ENCODE assay signal across 9 mouse cellular contexts in the genomic region with DNA sequence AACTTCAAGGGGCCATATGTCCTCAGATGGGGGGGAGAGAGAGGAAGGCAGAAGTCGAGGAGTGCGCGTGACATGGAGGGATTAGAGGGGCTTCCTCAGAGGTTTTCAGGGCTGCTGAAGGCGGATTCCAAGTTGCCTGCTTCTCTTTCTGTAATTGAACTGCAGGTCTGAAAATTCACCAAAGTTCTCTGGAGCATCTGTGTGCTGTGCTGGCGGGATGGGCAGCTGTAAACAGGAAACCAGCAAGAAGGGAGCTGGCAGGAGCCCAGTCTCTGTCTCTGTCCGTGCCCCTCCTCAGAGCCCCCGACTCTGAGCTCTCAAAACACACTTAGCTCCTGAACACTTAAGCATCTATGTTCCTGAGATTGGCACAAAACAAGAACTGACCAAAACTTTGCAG. TPM values are rescaled to one million over a fixed set of nuclear protein-coding genes. Genes with fewer than 3 reads are reported as not detected.
DNase-seq lines count a peak whose midpoint lies in the region; ATAC-seq lines count a peak whose summit lies in the region.
"Had no signal": no experiment of that assay in that cellular context is flagged by ENCODE, and none has a peak within 500 bp of the region (broad histone marks: within the 10 kb centered on the region; RNA-seq: fewer than 3 reads in every experiment).

No protein-coding gene starts in this region.

- H3K9me3 ChIP-seq in lung, embryonic 16.5 days (ENCODE audit: control insufficient read depth, low read length): no peaks in the 10 kb centered on the region
- no peaks in the 10 kb centered on the region for H3K9me3 ChIP-seq in limb, embryonic 10.5 days (replicated peaks)

- no peak overlapping the region for H3K4me3 ChIP-seq in lung, embryonic 16.5 days (ENCODE audit: low read length)
- H3K4me3 ChIP-seq in limb, embryonic 10.5 days: peak overlapping the region; percentile 18; the same call in 1 of the 2 replicates

- peaks cover 42% of the 10 kb centered on the region for H3K4me1 ChIP-seq in lung, embryonic 16.5 days (replicated peaks; ENCODE audit: control insufficient read depth, insufficient read depth, low read length)
- peaks cover 82% of the 10 kb centered on the region for H3K4me1 ChIP-seq in limb, embryonic 10.5 days

- no peaks in the 10 kb centered on the region for H3K36me3 ChIP-seq in lung, embryonic 16.5 days (ENCODE audit: control insufficient read depth, insufficient read depth, low read length)
- no peaks in the 10 kb centered on the region for H3K36me3 ChIP-seq in limb, embryonic 10.5 days

- intact Hi-C loops in left cerebral cortex, postnatal 4 days (cut with DNase I): loop anchor here (2.0 to 10.0 kb wide), 3 partner anchors 153 to 321 kb away; no protein-coding TSS in a partner anchor

- H3K9ac ChIP-seq in lung, embryonic 16.5 days (ENCODE audit: low read length): peak overlapping the region; percentile 55

- peak overlapping the region; percentile 100 for H3K27ac ChIP-seq in lung, embryonic 16.5 days (ENCODE audit: low read length)
- peak overlapping the region; percentile 95 for H3K27ac ChIP-seq in limb, embryonic 10.5 days

- WGBS in lung, embryonic 16.5 days: 20% methylated on average over 7 of the region's 7 CpGs
- 16% methylated on average over 7 of the region's 7 CpGs for WGBS in limb, embryonic 10.5 days

- no peak for ATAC-seq in lung, embryonic 16.5 days (ENCODE audit: low read depth)

- no peaks in the 10 kb centered on the region for H3K27me3 ChIP-seq in lung, embryonic 16.5 days (ENCODE audit: control insufficient read depth, insufficient read depth, low read depth, low read length)
- no peaks in the 10 kb centered on the region for H3K27me3 ChIP-seq in limb, embryonic 10.5 days (ENCODE audit: low read depth, poor library complexity, severe bottlenecking)

- DNase-seq in cerebellum, adult 11-12 months: peak; percentile 34
- DNase-seq in cerebellum, adult 11 months: no peak
- DNase-seq in lung, adult 18-20 months: no peak
- DNase-seq in limb, embryonic 10.5 days (ENCODE audit: low spot score): no peak
- peak; percentile 29 for DNase-seq in thymus, postnatal 0 days (ENCODE audit: low spot score)
- DNase-seq in layer of hippocampus, adult 18-20 months (ENCODE audit: low spot score in 2 of 2): no peak
- DNase-seq in left cerebral cortex, postnatal 4 days: no peak
- DNase-seq: kidney, adult 11 months had no signal

- H3K4me2 ChIP-seq in lung, embryonic 16.5 days (ENCODE audit: low read depth, low read length): peak overlapping the region; percentile 7; the same call in 1 of the 2 replicates

RNA-seq across cellular contexts. Expression of a gene that starts 36.5 kb away (rescaled TPM):
- polyA plus RNA-seq in lung, embryonic 16.5 days (2015; fragmentation: Nextera tagmentation; extraction: Ambion mirVana): 2.1 and 2.4 TPM in 2 replicates
- polyA plus RNA-seq in limb, embryonic 10.5 days (2016; fragmentation: Nextera tagmentation; extraction: Ambion mirVana): 9.0 and 10.7 TPM in 2 replicates
- 0.78 and 0.88 TPM in 2 replicates for polyA plus RNA-seq in thymus, postnatal 0 days (2015; fragmentation: Nextera tagmentation; extraction: Ambion mirVana)
- total RNA-seq in layer of hippocampus, adult 18-20 months (2021): 10 to 100 TPM; 46.7 to 52.6 TPM
- total RNA-seq in left cerebral cortex, postnatal 4 days (2021): 1 to 10 TPM; 3.7 to 3.8 TPM

Comparison
In these comparisons a context has a peak if more than half of its experiments do, and no peak if none do; other contexts are left out.
1. DNase-seq: peak in cerebellum, adult 11-12 months (single experiment) and thymus, postnatal 0 days (single experiment); none in cerebellum, adult 11 months (single experiment), lung, adult 18-20 months (0 of 2), limb, embryonic 10.5 days (single experiment), layer of hippocampus, adult 18-20 months (0 of 2) and left cerebral cortex, postnatal 4 days (single experiment).